Mouse (Mus musculus) small intestine, adult 2 months (tissue): ENCODE results near the gene Fam222b.
"Not testable (repeated sequence)": the region's sequence is repeated elsewhere in the genome, so short reads cannot be mapped to it uniquely, and the experiment has no call there.

Source experiments
- CTCF ChIP-seq: fragments of 200-500 bp; IDR thresholded peaks from 2 replicates; pipeline ENCODE4 v1.5.1; 2012; ENCODE audit warnings: low read depth, mild to moderate bottlenecking, control low read depth, inconsistent platforms, low read length, moderate library complexity, mixed read lengths; ENCODE audit not compliant: insufficient replicate concordance, insufficient read length; ENCODE audit errors: extremely low read depth
- POLR2A ChIP-seq: fragments of 200-500 bp; IDR thresholded peaks from 2 replicates; pipeline ENCODE4 v1.6.1; 2012; ENCODE audit warnings: low read depth, mild to moderate bottlenecking, control low read depth, inconsistent platforms, low read length, moderate library complexity

DNA sequence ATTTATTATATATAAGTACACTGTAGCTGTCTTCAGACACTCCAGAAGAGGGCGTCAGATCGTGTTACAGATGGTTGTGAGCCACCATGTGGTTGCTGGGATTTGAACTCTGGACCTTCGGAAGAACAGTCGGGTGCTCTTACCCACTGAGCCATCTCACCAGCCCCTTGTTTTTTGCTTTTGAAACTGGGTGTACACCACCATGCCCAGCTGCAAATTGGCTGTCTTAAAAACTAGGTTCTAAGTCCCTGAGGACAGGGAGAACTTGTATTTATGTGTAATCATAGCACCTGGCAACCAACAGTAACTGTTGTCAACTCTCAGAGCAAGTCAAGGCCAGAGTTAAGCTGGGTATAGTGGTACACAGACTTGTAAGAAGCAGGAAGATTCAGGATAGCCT lies 45.8 kb upstream of the Fam222b start:
- not testable (repeated sequence) for TF ChIP-seq CTCF, POLR2A
